Mouse (Mus musculus) myocyte (in vitro differentiated cells): Measurements from ENCODE around the gene Spata32.

Source experiments
- CEBPB ChIP-seq: IDR thresholded peaks from 2 replicates; pipeline ENCODE4 v1.6.1; 2011; ENCODE audit warnings: mild to moderate bottlenecking, moderate library complexity; ENCODE audit not compliant: poor library complexity, insufficient read depth, severe bottlenecking
- E2F4 ChIP-seq: IDR thresholded peaks from one replicate; pipeline ENCODE4 v1.6.1; 2011; ENCODE audit warnings: mild to moderate bottlenecking, control low read depth, moderate library complexity; ENCODE audit not compliant: insufficient read depth
- MAX ChIP-seq: IDR thresholded peaks from one replicate; pipeline ENCODE4 v1.6.1; 2011; ENCODE audit warnings: low read depth, mild to moderate bottlenecking, control low read depth
- MYOD1 ChIP-seq, 3 experiments: IDR thresholded peaks; one replicate each; pipeline ENCODE4 v1.6.1; 2011; ENCODE audit warnings: control low read depth in 2 of 3, low read depth in 2 of 3, mild to moderate bottlenecking in 2 of 3, moderate library complexity in 1 of 3; ENCODE audit not compliant: insufficient read length in 2 of 3, control insufficient read depth in 1 of 3
- POLR2A ChIP-seq: IDR thresholded peaks from one replicate; pipeline ENCODE4 v1.6.1; 2011; ENCODE audit warnings: low read depth, mild to moderate bottlenecking, control low read depth, moderate library complexity; ENCODE audit not compliant: insufficient read length
- REST ChIP-seq: IDR thresholded peaks from one replicate; pipeline ENCODE4 v1.6.1; 2011; ENCODE audit warnings: mild to moderate bottlenecking, control low read depth, moderate library complexity; ENCODE audit not compliant: insufficient read depth, insufficient read length
- TCF12 ChIP-seq: IDR thresholded peaks from one replicate; pipeline ENCODE4 v1.6.1; 2011; ENCODE audit warnings: mild to moderate bottlenecking, control low read depth; ENCODE audit not compliant: poor library complexity, insufficient read depth, severe bottlenecking
- USF1 ChIP-seq: IDR thresholded peaks from one replicate; pipeline ENCODE4 v1.6.1; 2011; ENCODE audit warnings: low read depth, mild to moderate bottlenecking, control low read depth, moderate library complexity

- TF ChIP-seq MYOD1 (IDR thresholded peaks at IDR 0.05; ENCODE audit: control insufficient read depth in 1 of 3, insufficient read length in 2 of 3, low read depth in 2 of 3) (peak in 1 of 3 experiments; percentile 14), POLR2A (no peak), MAX (no peak), TCF12 (no peak), USF1 (no peak), REST (no peak), E2F4 (no peak), CEBPB (no peak)
Measured at GRCm38 (mm10) chr11:103174891-103175391, 43.3 kb downstream of the Spata32 start.
